Mouse (Mus musculus) inflammation-experienced regulatory T-cells, adult 6 months (primary cell): ENCODE data around the gene Hmcn1. TPM values are rescaled to one million over a fixed set of nuclear protein-coding genes. Genes with fewer than 3 reads are reported as not detected.

ENCODE experiments used
- ATAC-seq: one replicate; pipeline ENCODE4 v1.8.0; 2017
- polyA plus RNA-seq, 3 experiments: library from polyadenylated mRNA; unstranded; fragments of 100-300 nt; shearing (Covaris generic); gene quantifications; one replicate each; pipeline ENCODE4 v1.2.1; 2017

Hmcn1 gene
- polyA plus RNA-seq, 3 experiments from 2014 or later = 0.13 to 0.29 TPM; not detected in 1

DNA sequence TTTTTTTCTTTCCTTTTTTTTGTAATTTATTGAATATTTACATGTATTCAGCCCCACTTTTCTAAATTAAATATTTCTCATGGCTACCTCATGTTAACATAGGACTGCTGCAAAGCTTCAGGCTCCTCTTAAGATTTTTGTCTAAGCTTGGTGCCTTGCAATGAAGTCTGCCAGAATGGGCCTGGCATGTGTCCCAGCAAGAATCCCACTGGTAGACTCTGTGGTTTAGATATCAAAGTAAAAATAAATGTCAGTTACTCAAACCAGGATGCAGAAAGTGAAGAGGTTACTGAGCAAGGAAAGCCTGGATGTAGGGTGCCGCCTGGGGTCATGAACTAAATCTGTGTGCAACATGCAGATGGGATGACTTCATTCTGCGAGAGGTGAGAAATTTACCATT is 217.5 kb downstream of the Hmcn1 start:
- ATAC-seq = no peak

GRCm38 (mm10) chr1:150772958-150773357 is 220.3 kb downstream of the Hmcn1 start:
- no peak for ATAC-seq

GRCm38 (mm10) chr1:150770948-150771521 is 222.2 kb downstream of the Hmcn1 start:
- ATAC-seq = no peak

GRCm38 (mm10) chr1:150769836-150770235 is 223.4 kb downstream of the Hmcn1 start:
- no peak for ATAC-seq

GRCm38 (mm10) chr1:150761678-150762077 is 231.6 kb downstream of the Hmcn1 start:
- no peak for ATAC-seq

DNA sequence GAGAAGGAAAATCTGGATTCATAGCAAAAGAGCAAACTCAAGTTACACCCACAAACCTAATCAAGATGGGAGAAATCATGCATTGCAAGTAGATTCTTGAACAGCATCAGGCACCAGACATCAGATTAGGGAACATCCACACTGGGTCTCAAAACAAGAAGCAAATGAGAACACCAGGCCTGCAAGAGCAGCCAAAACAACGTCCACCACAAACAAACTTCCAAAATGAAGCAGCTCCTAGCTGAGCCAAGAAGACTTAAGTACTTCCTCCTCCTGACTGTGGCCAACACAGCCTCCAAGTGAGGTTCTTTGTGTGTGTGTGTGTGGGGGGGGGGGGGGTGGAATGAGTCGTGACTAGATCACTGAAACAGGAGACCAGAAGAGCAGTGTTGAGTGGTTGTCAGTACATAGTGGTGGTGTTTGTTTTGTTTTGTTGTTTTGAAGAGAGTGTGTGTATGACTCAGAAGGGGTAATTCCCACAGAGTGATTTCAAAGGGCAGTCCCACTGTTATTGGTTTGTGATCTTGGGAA is 232.4 kb downstream of the Hmcn1 start:
- ATAC-seq = no peak

DNA sequence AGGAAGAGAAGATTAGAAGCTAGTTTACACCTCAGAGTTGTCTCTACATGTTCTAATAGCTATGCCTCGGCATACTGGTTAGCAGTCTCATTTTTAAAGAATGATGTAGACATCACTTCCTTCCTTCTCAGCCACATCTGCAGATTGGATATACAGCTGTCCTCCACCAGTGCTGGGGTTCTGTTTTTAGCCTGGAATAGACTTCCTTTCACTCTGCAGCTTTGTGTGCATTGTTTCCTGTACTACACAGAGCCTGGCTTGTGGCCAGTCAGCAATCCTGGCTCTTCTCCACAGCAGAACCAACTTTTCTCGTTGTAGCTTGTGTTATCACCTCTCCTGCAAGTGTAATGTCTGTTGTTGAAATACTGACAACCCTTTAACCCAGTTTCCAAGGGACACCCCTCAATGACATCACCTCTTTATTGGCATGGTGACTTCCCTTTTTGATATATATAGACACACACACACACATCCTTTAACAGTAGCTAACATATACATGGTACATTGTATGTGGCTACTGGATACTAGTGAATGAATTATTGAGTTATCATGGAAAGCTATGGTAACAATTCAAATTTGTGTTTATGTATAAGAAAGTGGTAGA is 233.7 kb downstream of the Hmcn1 start:
- ATAC-seq = no peak

- no peak for ATAC-seq
Measured at GRCm38 (mm10) chr1:150753920-150754319, 239.3 kb downstream of the Hmcn1 start.

- no peak for ATAC-seq
Measured at GRCm38 (mm10) chr1:150748783-150749182, 244.5 kb downstream of the Hmcn1 start.

DNA sequence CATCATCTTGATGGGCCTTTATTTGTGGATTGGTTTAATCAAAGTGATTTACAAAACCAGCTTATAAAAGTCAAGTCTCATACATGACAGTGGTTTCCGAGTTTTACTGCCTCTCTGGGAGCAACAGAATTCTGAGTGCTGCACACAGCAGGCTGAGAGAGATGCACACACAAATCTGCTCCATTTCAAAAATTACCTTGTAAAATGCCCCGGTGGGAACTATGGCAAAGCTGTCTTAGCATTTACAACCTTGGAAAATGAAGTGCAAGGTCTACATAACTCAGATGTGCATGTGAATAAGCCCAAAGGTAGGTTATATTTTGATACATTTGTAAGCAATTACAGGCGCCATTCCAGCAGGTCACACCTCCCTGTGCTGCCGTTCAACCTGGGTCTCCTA is 245.5 kb downstream of the Hmcn1 start:
- no peak for ATAC-seq

DNA sequence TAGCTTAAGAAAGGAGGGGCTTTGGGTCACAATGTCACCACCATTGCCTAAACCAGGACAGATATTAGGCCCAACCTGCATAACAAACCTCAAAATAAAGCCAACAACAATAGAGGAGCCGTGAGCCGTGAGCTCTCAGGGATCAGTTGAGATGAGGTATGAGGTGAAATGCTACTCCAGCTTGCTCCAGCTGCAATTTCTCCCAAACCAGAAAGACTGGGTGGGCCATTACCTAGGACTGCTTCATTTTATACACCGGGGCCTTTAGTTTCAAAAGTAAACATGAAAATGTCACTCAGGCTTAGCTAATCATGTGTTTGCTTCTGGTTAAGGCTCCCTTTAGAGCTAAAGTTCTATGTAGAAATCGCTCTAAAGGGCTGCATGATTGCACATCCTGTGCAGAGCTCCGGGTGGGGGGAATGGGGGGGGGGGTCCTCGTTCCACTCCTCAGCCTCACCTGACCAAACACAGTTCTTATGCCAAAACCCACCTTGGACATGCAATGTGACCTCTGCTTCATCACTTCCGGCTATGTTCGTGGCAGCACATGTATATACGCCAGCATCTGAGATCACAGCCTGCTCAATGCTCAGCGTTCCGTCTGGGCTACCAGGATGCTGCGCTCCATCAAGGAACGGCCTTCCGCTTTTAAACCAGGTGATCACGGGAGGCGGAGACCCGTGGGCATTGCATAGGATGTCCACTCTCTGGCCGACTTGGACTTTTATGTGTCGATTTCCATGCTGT is 250.0 kb downstream of the Hmcn1 start:
- no peak for ATAC-seq

DNA sequence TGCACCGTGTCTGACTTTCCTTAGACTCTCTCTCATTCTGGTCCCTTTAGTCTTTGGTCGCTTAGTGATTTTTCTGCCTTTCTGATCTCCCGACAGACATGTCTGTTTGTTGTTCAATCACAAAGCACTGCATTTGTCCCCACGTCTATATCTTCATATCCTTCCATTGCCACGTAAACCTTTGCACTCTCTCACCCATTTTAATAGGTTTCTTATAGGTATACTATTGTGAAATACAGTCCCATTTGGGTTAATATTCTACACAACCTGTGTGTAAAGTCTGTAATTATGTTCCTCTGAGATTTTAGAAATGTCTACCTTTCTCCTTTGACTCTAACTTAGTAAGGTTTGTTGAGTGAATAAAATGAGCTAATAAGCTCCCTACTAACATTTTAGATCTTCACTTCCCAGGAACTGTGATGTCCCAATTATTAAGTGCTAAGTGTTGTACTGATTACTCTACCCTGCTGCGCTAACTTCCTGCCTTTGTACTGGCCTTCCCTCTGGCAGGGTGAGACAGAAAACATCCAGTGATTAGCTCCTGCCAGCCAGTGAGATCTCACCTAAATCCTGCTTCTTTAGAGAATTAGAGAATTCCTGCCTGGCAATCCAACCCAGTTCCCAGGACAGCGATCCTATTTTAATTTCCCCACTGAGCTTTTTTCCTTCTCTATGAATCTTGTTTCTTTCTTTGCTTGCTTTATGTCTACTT is 250.7 kb downstream of the Hmcn1 start:
- ATAC-seq = no peak

DNA sequence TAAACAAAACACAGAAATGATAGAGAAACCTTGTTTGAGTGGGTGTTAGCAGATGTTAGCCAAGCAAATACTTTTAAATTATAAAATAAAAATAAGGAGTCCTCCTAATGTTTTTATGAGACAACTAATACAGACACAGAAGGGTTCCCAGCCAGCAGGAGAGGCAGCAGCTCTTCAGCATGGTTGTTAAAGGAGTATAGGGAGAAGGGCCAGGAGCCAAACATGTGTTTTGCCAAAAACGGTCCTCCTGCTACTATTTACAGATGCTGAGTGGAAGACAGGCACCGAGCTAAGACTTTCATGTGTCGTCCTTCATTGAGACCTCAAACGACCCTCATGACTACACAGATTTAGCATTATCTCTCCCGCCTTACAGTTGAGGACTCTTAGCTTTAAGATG is 281.8 kb downstream of the Hmcn1 start:
- no peak for ATAC-seq

DNA sequence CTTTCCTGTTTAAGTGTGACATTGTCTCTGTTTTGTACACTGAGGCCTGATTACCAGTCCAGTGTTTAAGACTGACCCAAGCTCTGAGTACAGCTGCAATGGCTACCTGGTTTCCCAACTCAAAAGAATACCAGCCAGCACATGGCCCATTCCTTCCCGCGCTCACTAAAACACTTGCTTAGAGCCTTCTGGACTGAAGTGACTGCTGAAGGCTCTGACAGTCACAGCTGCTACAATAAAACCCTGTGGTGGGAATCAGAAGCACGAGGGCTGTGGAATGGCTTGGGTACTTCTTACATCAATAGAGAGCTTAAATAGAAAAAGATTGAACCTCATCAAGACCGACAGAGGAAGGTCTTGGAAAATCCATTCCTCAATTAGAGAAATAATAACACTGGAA is 286.7 kb downstream of the Hmcn1 start:
- no peak for ATAC-seq

- no peak for ATAC-seq
Measured at GRCm38 (mm10) chr1:150697749-150698148, 295.5 kb downstream of the Hmcn1 start.

GRCm38 (mm10) chr1:150682044-150682443 is 311.2 kb downstream of the Hmcn1 start:
- ATAC-seq = no peak

- ATAC-seq = no peak
Measured at GRCm38 (mm10) chr1:150681433-150681832, 311.8 kb downstream of the Hmcn1 start.

GRCm38 (mm10) chr1:150681006-150681405 is 312.2 kb downstream of the Hmcn1 start:
- ATAC-seq = no peak

DNA sequence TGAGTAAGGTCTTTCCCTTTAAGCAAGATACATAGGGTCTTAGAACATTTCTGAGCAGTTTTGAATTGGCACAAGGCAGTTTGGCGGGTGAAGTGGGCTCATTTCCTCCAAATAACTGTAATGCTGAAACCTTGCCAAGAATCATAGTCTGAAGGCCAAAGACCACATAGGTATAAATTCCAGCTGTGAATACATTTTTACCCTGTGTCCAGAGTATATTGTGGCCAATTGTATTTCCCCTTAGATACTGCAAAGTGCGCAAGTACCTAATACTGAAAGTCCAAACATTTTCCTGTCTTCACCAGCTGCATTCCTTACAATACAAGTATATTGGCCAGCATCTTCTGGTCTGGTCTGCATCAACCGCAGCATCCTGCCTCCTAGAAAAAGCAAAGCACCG is 312.9 kb downstream of the Hmcn1 start:
- no peak for ATAC-seq

DNA sequence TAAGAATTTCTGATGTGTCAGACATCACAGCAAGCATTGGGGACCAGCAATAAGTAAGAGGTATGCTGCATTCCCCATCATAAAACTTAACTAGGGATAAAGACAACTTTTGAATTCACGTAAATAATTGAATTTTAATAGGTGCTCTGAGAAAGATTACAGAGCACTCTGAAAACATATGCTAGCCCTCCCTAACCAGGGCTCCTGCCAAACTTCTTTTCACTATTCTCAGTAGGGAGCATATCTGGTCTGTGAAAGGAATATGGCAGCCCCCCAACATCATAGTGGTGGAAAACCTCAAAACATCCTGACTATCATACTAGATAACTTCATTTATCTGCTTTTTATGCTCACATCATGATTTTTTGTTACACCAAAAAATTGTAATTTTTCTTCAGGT is 347.9 kb downstream of the Hmcn1 start:
- no peak for ATAC-seq

DNA sequence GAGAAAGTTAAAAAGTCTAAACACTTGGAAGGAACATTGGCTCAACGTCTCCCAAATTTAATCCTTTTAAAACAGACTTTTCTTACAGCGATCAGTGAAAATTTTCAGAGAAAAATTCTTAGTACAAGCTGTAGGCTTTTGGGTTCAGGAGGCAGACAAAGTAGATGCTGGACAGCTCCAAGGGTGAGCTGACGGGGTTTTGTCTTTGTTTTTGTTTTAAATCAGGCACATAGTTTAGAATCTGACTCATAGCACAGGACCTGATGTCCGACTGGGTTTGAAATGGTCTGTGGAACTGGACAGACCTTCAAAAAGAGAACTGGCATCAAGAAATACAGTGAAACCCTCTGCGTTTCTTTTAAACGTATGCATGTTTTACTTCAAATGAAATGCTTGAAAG is 353.7 kb downstream of the Hmcn1 start:
- ATAC-seq = no peak

DNA sequence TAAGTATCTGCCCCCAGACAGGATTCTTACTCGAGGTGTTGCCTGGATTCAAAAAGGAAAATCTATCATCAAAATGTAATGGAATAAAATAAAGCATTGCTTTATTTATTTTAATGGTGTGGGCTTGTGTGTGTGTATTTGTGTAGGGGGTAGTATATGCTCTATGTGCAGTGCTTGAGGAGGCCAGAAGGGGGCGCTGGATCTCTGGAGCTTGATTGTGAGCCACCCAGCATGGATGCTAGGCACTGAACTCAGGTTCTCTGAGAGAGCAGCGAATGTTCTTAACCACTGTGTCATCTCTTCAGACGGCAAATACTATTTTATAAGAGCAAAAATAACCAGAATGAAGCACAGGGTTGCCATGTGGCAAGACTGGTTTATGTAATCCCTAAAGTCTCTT is 360.7 kb downstream of the Hmcn1 start:
- ATAC-seq = no peak

GRCm38 (mm10) chr1:150631856-150632171 is 361.4 kb downstream of the Hmcn1 start:
- no peak for ATAC-seq
